Mouse (Mus musculus) lung, embryonic 15.5 days (tissue): ENCODE results near the gene Sema3b. TPM values are rescaled to one million over a fixed set of nuclear protein-coding genes. Genes with fewer than 3 reads are reported as not detected.
A peak's percentile ranks its signal among the peaks of the same experiment; 100 is the strongest.
"Not testable (repeated sequence)": the region's sequence is repeated elsewhere in the genome, so short reads cannot be mapped to it uniquely, and the experiment has no call there.

Experiments
- ATAC-seq: fragments of 200-750 bp; cut with Nextera tagmentation; 2 replicates; pipeline ENCODE4 v1.8.0; 2017; ENCODE audit warnings: moderate number of reproducible peaks, borderline replicate concordance; ENCODE audit not compliant: low FRiP score, low TSS enrichment; ENCODE audit errors: extremely low read depth
- H3K27ac ChIP-seq: fragments of 300-500 bp; sonication (generic); 2 replicates; pipeline ENCODE4 v1.5.1; 2015; ENCODE audit warnings: moderate library complexity, mild to moderate bottlenecking, inconsistent platforms
- H3K27me3 ChIP-seq: fragments of 300-500 bp; sonication (generic); 2 replicates; pipeline ENCODE4 v1.6.1; 2015; ENCODE audit warnings: inconsistent platforms
- H3K36me3 ChIP-seq: fragments of 300-500 bp; sonication (generic); 2 replicates; pipeline ENCODE4 v1.6.1; 2015; ENCODE audit warnings: inconsistent platforms
- H3K4me1 ChIP-seq: fragments of 300-500 bp; sonication (generic); 2 replicates; pipeline ENCODE4 v1.6.1; 2015; ENCODE audit warnings: inconsistent platforms
- H3K4me2 ChIP-seq: fragments of 300-500 bp; sonication (generic); 2 replicates; pipeline ENCODE4 v1.6.1; 2015; ENCODE audit warnings: inconsistent platforms, mild to moderate bottlenecking, moderate library complexity
- H3K4me3 ChIP-seq: fragments of 300-500 bp; sonication (generic); 2 replicates; pipeline ENCODE4 v1.5.1; 2015; ENCODE audit warnings: mild to moderate bottlenecking, inconsistent platforms
- H3K9ac ChIP-seq: fragments of 300-500 bp; sonication (generic); 2 replicates; pipeline ENCODE4 v1.6.1; 2015; ENCODE audit warnings: inconsistent platforms
- H3K9me3 ChIP-seq: fragments of 300-500 bp; sonication (generic); 2 replicates; pipeline ENCODE4 v1.6.1; 2016; ENCODE audit warnings: inconsistent platforms
- WGBS: fragments of 180-500 bp; shearing (Covaris S2); methylation state at CpG from one replicate; pipeline ENCODE4 v1.1.7; 2015; 5-methylcytosine and 5-hydroxymethylcytosine counted together
- polyA plus RNA-seq: library from polyadenylated mRNA; unstranded; fragments of >200 nt; fragmentation: Nextera tagmentation; extraction: Ambion mirVana; gene quantifications from 2 replicates; pipeline ENCODE4 v1.2.1, GENCODE M21; 2015

Sema3b gene
- polyA plus RNA-seq, 1 experiment from 2014 or later = 9.1 TPM

- no peaks in the 10 kb centered on the region for H3K27me3 ChIP-seq
- H3K36me3 ChIP-seq = peaks cover 35% of the 10 kb centered on the region
- H3K4me3 ChIP-seq = 0 out of 2 replicates have a peak overlapping the region, but pooled peaks have one; percentile 73
- no peak overlapping the region for H3K9ac ChIP-seq
- no peaks in the 10 kb centered on the region for H3K9me3 ChIP-seq
- WGBS = 83% methylated on average over 22 of the region's 22 CpGs
- H3K4me2 ChIP-seq = peak overlapping the region; percentile 73
- no peak for ATAC-seq
- peaks cover 49% of the 10 kb centered on the region for H3K4me1 ChIP-seq
- H3K27ac ChIP-seq = no peak overlapping the region
Observed at GRCm38 (mm10) chr9:107571534-107572326, 37.3 kb downstream of the Sema3b start.

- Histone ChIP-seq H3K4me2 (peak overlapping the region; percentile 73), H3K4me3 (peak overlapping the region; percentile 73), H3K9me3 (no peaks in the 10 kb centered on the region), H3K27me3 (no peaks in the 10 kb centered on the region), H3K9ac (peak overlapping the region; percentile 66; the same call in 1 of the 2 replicates), H3K4me1 (peaks cover 48% of the 10 kb centered on the region), H3K36me3 (peaks cover 35% of the 10 kb centered on the region), H3K27ac (peak overlapping the region; percentile 3; the same call in 1 of the 2 replicates)
- ATAC-seq = no peak
- whole genome bisulfite sequencing = 74% methylated on average over 21 of the region's 21 CpGs
Observed at GRCm38 (mm10) chr9:107570845-107571244, 38.2 kb downstream of the Sema3b start.

GRCm38 (mm10) chr9:107570016-107570415 is 39.0 kb downstream of the Sema3b start:
- peak overlapping the region; percentile 66 for H3K9ac ChIP-seq
- WGBS = 20% methylated on average over 13 of the region's 13 CpGs
- H3K4me3 ChIP-seq = peak overlapping the region; percentile 73
- no peaks in the 10 kb centered on the region for H3K27me3 ChIP-seq
- H3K9me3 ChIP-seq = no peaks in the 10 kb centered on the region
- H3K36me3 ChIP-seq = peaks cover 38% of the 10 kb centered on the region
- H3K4me1 ChIP-seq = peaks cover 44% of the 10 kb centered on the region
- H3K4me2 ChIP-seq = peak overlapping the region; percentile 73
- ATAC-seq = no peak
- H3K27ac ChIP-seq = peak overlapping the region; percentile 90

DNA sequence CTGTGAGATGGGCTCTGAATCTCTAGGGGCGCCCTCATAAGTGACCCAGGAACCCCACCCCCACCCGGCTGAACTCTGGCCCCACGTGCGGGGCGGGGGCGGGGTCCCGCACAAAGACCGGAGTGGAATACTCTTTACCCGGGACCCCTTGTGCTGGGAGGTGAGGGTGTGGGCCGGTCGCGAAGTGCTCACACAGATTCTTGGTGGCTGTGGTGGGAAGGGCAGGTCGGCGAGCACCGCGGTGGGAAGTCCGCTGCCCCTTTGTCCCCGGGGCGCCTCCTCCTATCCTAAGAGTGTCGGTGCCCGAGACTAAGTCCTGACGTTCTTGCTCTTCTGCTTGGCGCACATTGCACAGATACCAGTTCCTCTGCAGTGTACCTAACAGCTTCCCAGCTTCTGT is 39.8 kb downstream of the Sema3b start:
- peak overlapping the region; percentile 73 for H3K4me2 ChIP-seq
- peak overlapping the region; percentile 73 for H3K4me3 ChIP-seq
- peak overlapping the region; percentile 66 for H3K9ac ChIP-seq
- peak overlapping the region; percentile 90 for H3K27ac ChIP-seq
- H3K27me3 ChIP-seq = no peaks in the 10 kb centered on the region
- peaks cover 36% of the 10 kb centered on the region for H3K36me3 ChIP-seq
- ATAC-seq = peak; percentile 6; the same call in 1 of the 2 replicates
- 0% methylated on average over 23 of the region's 23 CpGs for WGBS
- H3K4me1 ChIP-seq = peaks cover 44% of the 10 kb centered on the region
- no peaks in the 10 kb centered on the region for H3K9me3 ChIP-seq

DNA sequence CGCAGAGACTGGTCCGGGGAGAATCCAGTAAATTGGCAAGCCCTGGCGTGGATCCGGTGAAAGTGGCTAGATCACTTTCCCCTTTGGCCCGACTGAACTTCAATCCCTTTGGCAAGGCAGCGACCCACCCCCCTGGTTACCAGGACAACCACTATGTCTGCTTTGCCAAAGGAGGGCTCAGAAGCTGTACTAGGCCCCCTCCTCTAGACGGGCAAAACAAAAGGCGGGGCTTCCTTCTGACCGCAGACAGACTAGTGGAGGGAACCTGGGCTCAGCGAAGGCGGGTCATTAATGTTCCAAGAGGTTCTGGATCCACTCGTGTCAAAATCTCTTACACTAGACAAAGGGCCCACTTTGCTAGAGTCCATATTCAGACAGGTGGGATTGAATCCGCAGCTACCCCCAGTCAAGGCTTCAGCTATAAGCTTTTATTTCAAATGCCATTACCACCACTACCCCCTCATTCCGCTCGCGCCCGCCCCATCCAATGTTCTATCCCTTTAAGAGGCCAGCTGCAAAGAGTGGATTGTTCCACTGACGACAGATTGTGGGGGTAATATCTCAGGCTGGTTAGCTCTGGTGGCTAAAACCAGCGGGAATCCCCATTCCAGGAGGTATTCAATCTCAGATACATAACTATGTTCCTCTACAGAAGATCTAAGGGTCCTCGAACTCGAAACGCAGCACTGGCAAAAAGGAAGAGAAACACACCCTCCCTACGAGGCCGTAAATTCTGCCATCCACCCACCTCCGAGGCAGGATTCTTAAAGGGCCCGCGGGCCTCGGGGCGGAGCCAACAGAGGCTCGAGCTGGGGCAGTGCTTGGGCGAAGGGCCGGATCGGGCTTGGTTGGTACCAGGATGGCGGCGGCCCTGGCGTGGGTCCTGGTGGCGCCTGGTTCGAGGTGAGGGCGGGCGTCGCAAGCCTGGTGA is 40.4 kb downstream of the Sema3b start:
- peak; percentile 85 for ATAC-seq

GRCm38 (mm10) chr9:107567702-107568319 is 41.2 kb downstream of the Sema3b start, which contains the start of gene Hyal2:
Gene Hyal2, plus strand, starts transcription at chr9:107567945.
- Histone ChIP-seq H3K4me2 (peak within 1 kb of the TSS; percentile 82), H3K27ac (peak within 1 kb of the TSS; percentile 90), H3K27me3 (no peaks in the 10 kb centered on the region), H3K36me3 (peaks cover 27% of the 10 kb centered on the region), H3K9me3 (no peaks in the 10 kb centered on the region), H3K9ac (peak within 1 kb of the TSS; percentile 66), H3K4me3 (peak within 1 kb of the TSS; percentile 73), H3K4me1 (peaks cover 54% of the 10 kb centered on the region)
- 8% methylated on average over 18 of the region's 18 CpGs for WGBS
- ATAC-seq = no peak

More for the DNA sequence above, 40.4 kb downstream of the Sema3b start:
- no peaks in the 10 kb centered on the region for H3K9me3 ChIP-seq
- H3K36me3 ChIP-seq = peaks cover 33% of the 10 kb centered on the region
- H3K4me2 ChIP-seq = peak overlapping the region; percentile 73
- H3K27me3 ChIP-seq = no peaks in the 10 kb centered on the region
- peak overlapping the region; percentile 66 for H3K9ac ChIP-seq
- peak overlapping the region; percentile 90 for H3K27ac ChIP-seq
- peaks cover 51% of the 10 kb centered on the region for H3K4me1 ChIP-seq
- peak overlapping the region; percentile 73 for H3K4me3 ChIP-seq
- WGBS = 0% methylated on average over 41 of the region's 41 CpGs

GRCm38 (mm10) chr9:107566855-107567254 is 42.2 kb downstream of the Sema3b start:
- Histone ChIP-seq H3K27ac (peak overlapping the region; percentile 90), H3K36me3 (peaks cover 23% of the 10 kb centered on the region), H3K4me2 (peak overlapping the region; percentile 82; the same call in 1 of the 2 replicates), H3K4me1 (peaks cover 60% of the 10 kb centered on the region), H3K4me3 (peak overlapping the region; percentile 17; the same call in 1 of the 2 replicates), H3K9me3 (no peaks in the 10 kb centered on the region), H3K27me3 (no peaks in the 10 kb centered on the region), H3K9ac (no peak overlapping the region)
- ATAC-seq = peak; percentile 19
- 72% methylated on average over 3 of the region's 3 CpGs for WGBS

DNA sequence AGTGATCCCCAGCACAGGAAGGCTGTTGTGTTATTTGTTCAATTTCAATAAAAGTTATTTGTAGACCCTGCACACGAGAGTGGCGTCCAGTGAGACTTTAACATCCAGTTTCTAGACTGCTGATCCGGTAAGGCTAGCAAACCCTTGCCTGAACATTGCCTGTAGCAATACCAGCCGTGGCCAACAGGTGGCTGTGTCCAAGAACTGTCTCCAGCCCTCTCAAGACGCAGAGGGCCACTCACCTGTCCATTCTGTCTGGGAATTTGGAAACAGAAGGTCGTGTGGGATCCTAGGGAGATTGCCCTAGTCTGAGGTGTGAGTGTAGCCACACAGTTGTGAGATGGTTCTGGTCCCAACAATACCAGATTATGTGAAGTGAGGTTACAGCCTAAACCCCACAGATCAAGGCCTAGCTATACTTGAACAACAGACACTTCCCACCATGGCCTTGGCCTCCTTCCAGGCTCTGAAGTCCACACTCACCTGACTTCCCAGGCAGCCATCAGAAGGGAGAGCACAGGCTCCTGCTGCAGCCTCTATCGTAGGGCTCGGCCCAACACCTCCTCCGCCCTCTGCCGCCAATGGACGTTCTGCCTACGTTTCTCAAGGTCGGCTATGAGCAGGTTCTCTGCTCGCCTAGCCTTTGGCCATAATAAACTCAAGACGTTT is 42.9 kb downstream of the Sema3b start:
- H3K4me2 ChIP-seq = peak overlapping the region; percentile 82

GRCm38 (mm10) chr9:107565556-107565955 is 43.5 kb downstream of the Sema3b start:
- H3K27me3 ChIP-seq, H3K9me3 ChIP-seq, ATAC-seq, H3K9ac ChIP-seq: not testable (repeated sequence)
- H3K36me3 ChIP-seq = peaks cover 24% of the 10 kb centered on the region
- peak overlapping the region; percentile 82 for H3K4me2 ChIP-seq
- peak overlapping the region; percentile 17 for H3K4me3 ChIP-seq
- H3K4me1 ChIP-seq = peaks cover 49% of the 10 kb centered on the region
- 0 out of 2 replicates have a peak overlapping the region, but pooled peaks have one; percentile 8 for H3K27ac ChIP-seq
- WGBS = 43% methylated on average over 5 of the region's 5 CpGs

More for the DNA sequence above, 42.9 kb downstream of the Sema3b start:
- no peak for ATAC-seq
- peaks cover 55% of the 10 kb centered on the region for H3K4me1 ChIP-seq
- H3K27ac ChIP-seq = peak overlapping the region; percentile 90
- no peak overlapping the region for H3K9ac ChIP-seq
- H3K9me3 ChIP-seq = no peaks in the 10 kb centered on the region
- no peaks in the 10 kb centered on the region for H3K27me3 ChIP-seq
- H3K36me3 ChIP-seq = peaks cover 23% of the 10 kb centered on the region
- WGBS = 52% methylated on average over 15 of the region's 15 CpGs
- H3K4me3 ChIP-seq = peak overlapping the region; percentile 17; the same call in 1 of the 2 replicates

GRCm38 (mm10) chr9:107563029-107563581 is 45.9 kb downstream of the Sema3b start, which contains the start of gene Tusc2:
Gene Tusc2, plus strand, starts transcription at chr9:107563255.
- Histone ChIP-seq H3K4me2 (peak within 1 kb of the TSS; percentile 82), H3K4me1 (peaks cover 38% of the 10 kb centered on the region), H3K27me3 (no peaks in the 10 kb centered on the region), H3K9ac (peak within 1 kb of the TSS; percentile 77), H3K9me3 (no peaks in the 10 kb centered on the region), H3K4me3 (peak within 1 kb of the TSS; percentile 90), H3K27ac (peak within 1 kb of the TSS; percentile 56), H3K36me3 (peaks cover 48% of the 10 kb centered on the region)
- peak; percentile 93 for ATAC-seq
- WGBS = 2% methylated on average over 46 of the region's 46 CpGs
